Mouse (Mus musculus) forebrain, postnatal 0 days (tissue): ENCODE measurements around the gene Daam2. TPM values are rescaled to one million over a fixed set of nuclear protein-coding genes. Genes with fewer than 3 reads are reported as not detected.

Experiments
- ATAC-seq: fragments of 200-750 bp; cut with Nextera tagmentation; 2 replicates; pipeline ENCODE4 v1.8.0; 2017; ENCODE audit warnings: mild to moderate bottlenecking, moderate library complexity
- DNase-seq: peaks from one replicate; pipeline ENCODE4 v3.0.0-alpha.2; 2015
- H3K27ac ChIP-seq: fragments of 300-500 bp; sonication (generic); 2 replicates; pipeline ENCODE4 v1.5.1; 2014; ENCODE audit warnings: low read depth, mild to moderate bottlenecking, antibody characterized with exemption, low read length, moderate library complexity, mixed read lengths
- H3K27me3 ChIP-seq: fragments of 300-500 bp; sonication (generic); 2 replicates; pipeline ENCODE4 v1.6.1; 2014; ENCODE audit warnings: mild to moderate bottlenecking, low read length, mixed read lengths; ENCODE audit not compliant: insufficient read depth
- H3K36me3 ChIP-seq: fragments of 300-500 bp; sonication (generic); 2 replicates; pipeline ENCODE4 v1.6.1; 2014; ENCODE audit warnings: mild to moderate bottlenecking, moderate library complexity; ENCODE audit not compliant: insufficient read depth
- H3K4me1 ChIP-seq: fragments of 300-500 bp; sonication (generic); 2 replicates; pipeline ENCODE4 v1.6.1; 2014; ENCODE audit warnings: antibody characterized with exemption; ENCODE audit not compliant: insufficient read depth
- H3K4me2 ChIP-seq: fragments of 300-500 bp; sonication (generic); 2 replicates; pipeline ENCODE4 v1.6.1; 2014; ENCODE audit warnings: low read depth, mild to moderate bottlenecking, moderate library complexity
- H3K4me3 ChIP-seq: fragments of 300-500 bp; sonication (generic); 2 replicates; pipeline ENCODE4 v1.5.1; 2014; ENCODE audit warnings: low read depth, low read length, mixed read lengths
- H3K9ac ChIP-seq: fragments of 300-500 bp; sonication (generic); 2 replicates; pipeline ENCODE4 v1.6.1; 2014; ENCODE audit warnings: mild to moderate bottlenecking
- H3K9me3 ChIP-seq: fragments of 300-500 bp; sonication (generic); 2 replicates; pipeline ENCODE4 v1.6.1; 2016; ENCODE audit warnings: low read length
- CTCF ChIP-seq: sonication (generic); IDR thresholded peaks from 2 replicates; pipeline ENCODE4 v1.5.1; 2016; ENCODE audit warnings: antibody characterized with exemption, control low read depth, low read depth
- WGBS: fragments of 180-500 bp; shearing (Covaris S2); extraction: QIAGEN DNeasy Blood & Tissue Kit; methylation state at CpG from one replicate; pipeline ENCODE4 v1.1.7; 2014; 5-methylcytosine and 5-hydroxymethylcytosine counted together
- polyA plus RNA-seq: library from polyadenylated mRNA; unstranded; fragments of >200 nt; fragmentation: Nextera tagmentation; extraction: Ambion mirVana; gene quantifications from 2 replicates; pipeline ENCODE4 v1.2.1, GENCODE M21; 2015
- total RNA-seq: library from RNA; depleted of rRNA; stranded (reverse); fragments of >200 nt; gene quantifications from 2 replicates; pipeline ENCODE4 v1.2.3, GENCODE M21; 2014

The Daam2 gene
- total and polyA plus RNA-seq, 2 experiments from 2014 or later = 1.8 to 10.3 TPM

DNA sequence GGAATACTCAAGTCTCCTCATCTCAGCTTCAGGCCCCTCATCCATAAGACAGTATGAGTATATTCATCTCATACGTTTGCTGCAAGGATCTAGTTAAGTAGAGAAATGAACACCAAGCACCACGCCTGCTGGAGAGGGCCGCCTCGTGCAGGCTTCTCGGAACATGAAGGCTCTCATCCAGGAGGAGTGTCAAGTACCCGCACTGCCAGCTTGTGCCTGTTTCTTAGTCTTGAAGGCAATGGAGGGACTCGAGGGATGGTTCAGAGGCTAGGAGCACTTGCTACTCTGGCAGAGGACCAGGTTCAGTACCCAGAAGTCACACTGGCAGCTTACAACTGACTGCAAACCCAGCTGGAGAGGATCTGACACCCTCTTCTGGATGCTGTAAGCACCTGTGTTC is 12.2 kb downstream of the Daam2 start:
- TF ChIP-seq CTCF = no peak
- H3K9ac ChIP-seq = no peak overlapping the region
- DNase-seq (no peak), ATAC-seq (no peak)
- H3K9me3 ChIP-seq = no peaks in the 10 kb centered on the region
- H3K4me2 ChIP-seq = no peak overlapping the region
- no peaks in the 10 kb centered on the region for H3K36me3 ChIP-seq
- H3K27me3 ChIP-seq = no peaks in the 10 kb centered on the region
- no peak overlapping the region for H3K4me3 ChIP-seq
- H3K27ac ChIP-seq = no peak overlapping the region
- 75% methylated on average over 7 of the region's 7 CpGs for whole genome bisulfite sequencing
- H3K4me1 ChIP-seq = no peaks in the 10 kb centered on the region

GRCm38 (mm10) chr17:49551465-49551864 is 12.7 kb downstream of the Daam2 start:
- TF ChIP-seq CTCF = no peak
- Histone ChIP-seq H3K9ac (no peak overlapping the region), H3K27me3 (no peaks in the 10 kb centered on the region), H3K4me1 (no peaks in the 10 kb centered on the region), H3K36me3 (no peaks in the 10 kb centered on the region), H3K4me2 (no peak overlapping the region), H3K27ac (no peak overlapping the region), H3K9me3 (no peaks in the 10 kb centered on the region), H3K4me3 (no peak overlapping the region)
- DNase-seq (no peak), ATAC-seq (no peak)
- WGBS = 80% methylated on average over 2 of the region's 2 CpGs

- DNase-seq = no peak
Observed at GRCm38 (mm10) chr17:49545997-49546396, 18.1 kb downstream of the Daam2 start.

GRCm38 (mm10) chr17:49545424-49545823 is 18.7 kb downstream of the Daam2 start:
- ATAC-seq (no peak), DNase-seq (no peak)
- Histone ChIP-seq H3K4me3 (no peak overlapping the region), H3K9me3 (no peaks in the 10 kb centered on the region), H3K4me2 (no peak overlapping the region), H3K27me3 (no peaks in the 10 kb centered on the region), H3K4me1 (no peaks in the 10 kb centered on the region), H3K27ac (no peak overlapping the region), H3K9ac (no peak overlapping the region), H3K36me3 (no peaks in the 10 kb centered on the region)
- 74% methylated on average over 4 of the region's 4 CpGs for WGBS
- no peak for TF ChIP-seq CTCF

More at GRCm38 (mm10) chr17:49545997-49546396, 18.1 kb downstream of the Daam2 start:
- no peak overlapping the region for H3K4me2 ChIP-seq
- 50% methylated on average over 4 of the region's 4 CpGs for WGBS
- H3K27me3 ChIP-seq = no peaks in the 10 kb centered on the region
- H3K9ac ChIP-seq = no peak overlapping the region
- ATAC-seq = no peak
- H3K27ac ChIP-seq = no peak overlapping the region
- no peaks in the 10 kb centered on the region for H3K9me3 ChIP-seq
- H3K4me3 ChIP-seq = no peak overlapping the region
- H3K4me1 ChIP-seq = no peaks in the 10 kb centered on the region
- no peak for TF ChIP-seq CTCF
- no peaks in the 10 kb centered on the region for H3K36me3 ChIP-seq

- Histone ChIP-seq H3K4me2 (no peak overlapping the region), H3K27ac (no peak overlapping the region), H3K27me3 (no peaks in the 10 kb centered on the region), H3K4me1 (no peaks in the 10 kb centered on the region), H3K36me3 (no peaks in the 10 kb centered on the region), H3K9ac (no peak overlapping the region), H3K4me3 (no peak overlapping the region), H3K9me3 (no peaks in the 10 kb centered on the region)
- ATAC-seq (no peak), DNase-seq (no peak)
- no peak for TF ChIP-seq CTCF
- WGBS = 95% methylated on average over 2 of the region's 2 CpGs
Observed at GRCm38 (mm10) chr17:49544561-49544960, 19.6 kb downstream of the Daam2 start.

DNA sequence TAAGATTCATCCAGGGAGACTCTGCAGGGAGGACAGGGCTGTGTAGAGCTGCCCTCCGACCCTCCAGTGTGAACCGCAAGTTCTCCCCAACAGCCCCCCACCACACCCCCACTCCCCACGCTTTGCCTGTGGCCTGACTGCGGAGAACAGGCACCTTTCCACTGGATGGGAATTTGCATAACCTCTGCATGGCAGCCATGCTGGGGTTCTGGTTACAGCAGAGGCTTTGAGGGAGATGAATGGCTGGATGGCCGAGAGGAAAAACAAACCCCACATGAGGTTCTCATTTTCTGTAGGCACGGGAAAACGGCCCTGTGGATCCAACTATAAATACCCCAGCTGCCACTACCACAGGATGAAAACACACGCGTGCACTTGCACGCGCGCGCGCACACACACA is 23.4 kb downstream of the Daam2 start:
- H3K27me3 ChIP-seq = no peaks in the 10 kb centered on the region
- no peak for ATAC-seq
- no peaks in the 10 kb centered on the region for H3K4me1 ChIP-seq
- WGBS = 68% methylated on average over 14 of the region's 14 CpGs
- no peak overlapping the region for H3K4me3 ChIP-seq
- no peak overlapping the region for H3K9ac ChIP-seq
- DNase-seq = no peak
- H3K4me2 ChIP-seq = no peak overlapping the region
- no peaks in the 10 kb centered on the region for H3K36me3 ChIP-seq
- H3K9me3 ChIP-seq = no peaks in the 10 kb centered on the region
- TF ChIP-seq CTCF = no peak
- H3K27ac ChIP-seq = no peak overlapping the region

GRCm38 (mm10) chr17:49539204-49539603 is 24.9 kb downstream of the Daam2 start:
- no peak overlapping the region for H3K9ac ChIP-seq
- no peak overlapping the region for H3K27ac ChIP-seq
- DNase-seq (peak; percentile 78), ATAC-seq (peak; percentile 92)
- WGBS = 8% methylated on average over 8 of the region's 8 CpGs
- no peaks in the 10 kb centered on the region for H3K4me1 ChIP-seq
- no peak overlapping the region for H3K4me3 ChIP-seq
- no peak for TF ChIP-seq CTCF
- no peaks in the 10 kb centered on the region for H3K9me3 ChIP-seq
- H3K27me3 ChIP-seq = no peaks in the 10 kb centered on the region
- H3K36me3 ChIP-seq = no peaks in the 10 kb centered on the region
- no peak overlapping the region for H3K4me2 ChIP-seq

DNA sequence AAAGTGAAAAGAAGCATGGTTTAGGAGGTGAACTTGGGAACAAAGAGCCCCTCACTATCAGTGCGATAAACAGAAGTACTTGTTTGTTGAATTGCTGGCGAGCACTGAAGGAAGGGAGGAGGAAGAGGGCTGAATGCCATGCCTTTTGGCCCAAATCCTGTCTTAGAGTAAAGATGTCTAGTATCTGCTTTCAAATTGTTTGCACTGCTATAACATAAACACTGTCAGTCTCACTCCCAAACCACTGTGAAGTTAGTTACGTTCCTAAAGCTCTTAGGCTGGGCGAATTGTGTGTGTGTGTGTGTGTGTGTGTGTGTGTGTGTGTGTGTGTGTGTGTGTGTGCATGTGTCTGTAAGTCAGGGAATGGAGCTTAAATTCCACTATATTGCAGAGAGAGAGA is 28.6 kb downstream of the Daam2 start:
- no peak overlapping the region for H3K4me3 ChIP-seq
- H3K36me3 ChIP-seq = no peaks in the 10 kb centered on the region
- ATAC-seq = no peak
- no peaks in the 10 kb centered on the region for H3K9me3 ChIP-seq
- TF ChIP-seq CTCF = no peak
- no peaks in the 10 kb centered on the region for H3K27me3 ChIP-seq
- DNase-seq = no peak
- no peak overlapping the region for H3K4me2 ChIP-seq
- WGBS = 39% methylated on average over 4 of the region's 4 CpGs
- no peak overlapping the region for H3K27ac ChIP-seq
- no peak overlapping the region for H3K9ac ChIP-seq
- no peaks in the 10 kb centered on the region for H3K4me1 ChIP-seq
